Mouse (Mus musculus) limb, embryonic 15.5 days (tissue): ENCODE data around the gene Asb2. TPM values are rescaled to one million over a fixed set of nuclear protein-coding genes. Genes with fewer than 3 reads are reported as not detected.

Source experiments
- ATAC-seq: fragments of 200-750 bp; cut with Nextera tagmentation; 2 replicates; pipeline ENCODE4 v1.8.0; 2017; ENCODE audit warnings: low read depth, moderate TSS enrichment; ENCODE audit not compliant: insufficient number of reproducible peaks, low FRiP score, low TSS enrichment
- H3K27ac ChIP-seq: fragments of 300-500 bp; sonication (generic); 2 replicates; pipeline ENCODE4 v1.5.1; 2015; ENCODE audit warnings: moderate library complexity, mild to moderate bottlenecking, inconsistent platforms
- H3K27me3 ChIP-seq: fragments of 300-500 bp; sonication (generic); 2 replicates; pipeline ENCODE4 v1.6.1; 2015; ENCODE audit warnings: inconsistent platforms
- H3K36me3 ChIP-seq: fragments of 300-500 bp; sonication (generic); 2 replicates; pipeline ENCODE4 v1.6.1; 2015; ENCODE audit warnings: inconsistent platforms
- H3K4me1 ChIP-seq: fragments of 300-500 bp; sonication (generic); 2 replicates; pipeline ENCODE4 v1.6.1; 2015; ENCODE audit warnings: inconsistent platforms
- H3K4me2 ChIP-seq: fragments of 300-500 bp; sonication (generic); 2 replicates; pipeline ENCODE4 v1.6.1; 2015; ENCODE audit warnings: mild to moderate bottlenecking, inconsistent platforms
- H3K4me3 ChIP-seq: fragments of 300-500 bp; sonication (generic); 2 replicates; pipeline ENCODE4 v1.5.1; 2015; ENCODE audit warnings: mild to moderate bottlenecking, inconsistent platforms
- H3K9ac ChIP-seq: fragments of 300-500 bp; sonication (generic); 2 replicates; pipeline ENCODE4 v1.6.1; 2015; ENCODE audit warnings: inconsistent platforms
- H3K9me3 ChIP-seq: fragments of 300-500 bp; sonication (generic); 2 replicates; pipeline ENCODE4 v1.6.1; 2016; ENCODE audit warnings: inconsistent platforms
- WGBS: fragments of 180-500 bp; shearing (Covaris S2); methylation state at CpG from one replicate; pipeline ENCODE4 v1.1.7; 2015; 5-methylcytosine and 5-hydroxymethylcytosine counted together
- polyA plus RNA-seq: library from polyadenylated mRNA; unstranded; fragments of >200 nt; fragmentation: Nextera tagmentation; extraction: Ambion mirVana; gene quantifications from 2 replicates; pipeline ENCODE4 v1.2.1, GENCODE M21; 2015

Gene Asb2
- polyA plus RNA-seq, 1 experiment from 2014 or later, result 5.9 TPM

DNA sequence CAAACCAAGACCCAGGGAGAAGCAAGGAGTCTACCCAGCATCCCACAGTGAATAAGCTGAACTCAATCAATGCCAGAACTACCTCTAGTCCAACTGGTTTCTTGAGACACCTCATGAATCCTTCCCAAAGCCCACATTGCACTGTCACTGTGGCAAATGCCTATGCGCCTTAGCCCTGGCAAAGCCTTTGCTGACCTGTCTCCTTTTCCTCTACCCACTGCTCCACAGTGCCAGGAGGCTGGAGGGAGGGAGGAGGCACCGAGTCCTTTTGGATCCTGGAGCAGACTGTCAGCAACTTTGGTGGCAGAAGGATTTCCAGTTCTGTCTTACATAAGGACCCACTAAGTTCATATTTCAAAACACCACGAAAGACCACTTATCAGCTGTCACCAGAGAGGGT lies 72.4 kb downstream of the Asb2 start:
- no peak overlapping the region for H3K27ac ChIP-seq
- H3K9me3 ChIP-seq, result no peaks in the 10 kb centered on the region
- WGBS, result 82% methylated on average over 3 of the region's 3 CpGs
- no peak for ATAC-seq
- H3K36me3 ChIP-seq, result no peaks in the 10 kb centered on the region
- H3K4me3 ChIP-seq, result no peak overlapping the region
- no peak overlapping the region for H3K9ac ChIP-seq
- H3K27me3 ChIP-seq, result no peaks in the 10 kb centered on the region
- no peaks in the 10 kb centered on the region; the same call in 1 of the 2 replicates for H3K4me1 ChIP-seq
- H3K4me2 ChIP-seq, result no peak overlapping the region

- Histone ChIP-seq H3K36me3 (no peaks in the 10 kb centered on the region), H3K27ac (no peak overlapping the region), H3K4me1 (no peaks in the 10 kb centered on the region; the same call in 1 of the 2 replicates), H3K4me3 (no peak overlapping the region), H3K9me3 (no peaks in the 10 kb centered on the region), H3K9ac (no peak overlapping the region), H3K4me2 (no peak overlapping the region), H3K27me3 (no peaks in the 10 kb centered on the region)
- no peak for ATAC-seq
- WGBS, result 77% methylated on average over 6 of the region's 6 CpGs
Observed at GRCm38 (mm10) chr12:103282936-103283335, 72.9 kb downstream of the Asb2 start.

DNA sequence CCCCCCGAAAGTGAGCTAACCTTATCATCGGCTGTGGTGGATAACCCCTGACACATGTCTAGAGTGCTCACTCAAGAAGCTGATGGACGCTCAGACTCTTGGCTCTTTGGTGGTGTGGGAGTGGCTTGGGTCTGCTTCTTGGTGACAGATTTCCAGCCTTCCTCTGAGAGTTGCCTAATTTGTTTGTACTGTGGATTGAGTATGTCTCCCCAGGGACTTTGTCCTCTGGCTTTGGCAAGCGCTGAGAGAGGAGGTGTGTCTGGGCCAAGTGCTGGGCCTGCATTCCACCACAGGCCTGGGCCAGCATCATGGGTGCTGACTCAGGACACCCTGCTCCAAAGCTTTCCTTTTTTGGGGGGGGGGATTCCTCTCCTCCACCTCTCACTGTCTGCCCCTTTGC lies 73.9 kb downstream of the Asb2 start:
- Histone ChIP-seq H3K27me3 (no peaks in the 10 kb centered on the region), H3K9ac (no peak overlapping the region), H3K4me2 (no peak overlapping the region), H3K4me1 (no peaks in the 10 kb centered on the region; the same call in 1 of the 2 replicates), H3K9me3 (no peaks in the 10 kb centered on the region), H3K4me3 (no peak overlapping the region), H3K27ac (no peak overlapping the region), H3K36me3 (no peaks in the 10 kb centered on the region)
- WGBS, result 31% methylated on average over 4 of the region's 4 CpGs
- ATAC-seq, result no peak

DNA sequence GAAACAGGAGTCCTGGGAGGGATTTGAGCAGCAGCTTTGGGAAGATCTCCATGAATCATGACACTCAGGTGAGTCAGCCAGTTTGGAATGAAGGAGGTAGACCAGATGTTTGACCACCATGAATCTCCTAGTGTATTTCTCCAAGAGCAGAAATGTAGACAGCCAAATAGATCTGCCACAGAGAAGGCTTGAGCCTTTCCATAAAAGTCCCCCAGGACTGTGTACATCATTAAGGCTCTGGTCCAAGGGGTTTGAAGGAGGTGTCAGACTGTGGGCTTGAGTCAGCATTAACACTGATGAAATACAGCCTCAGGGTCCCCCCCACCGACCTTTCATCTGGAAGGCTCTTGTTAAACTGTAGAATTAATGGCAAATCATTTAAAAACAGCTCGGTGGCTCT lies 74.3 kb downstream of the Asb2 start:
- Histone ChIP-seq H3K36me3 (no peaks in the 10 kb centered on the region), H3K27ac (no peak overlapping the region), H3K9ac (no peak overlapping the region), H3K27me3 (no peaks in the 10 kb centered on the region), H3K4me2 (no peak overlapping the region), H3K4me1 (no peaks in the 10 kb centered on the region; the same call in 1 of the 2 replicates), H3K4me3 (no peak overlapping the region), H3K9me3 (no peaks in the 10 kb centered on the region)
- WGBS, result 24% methylated on average over 2 of the region's 2 CpGs
- no peak for ATAC-seq

DNA sequence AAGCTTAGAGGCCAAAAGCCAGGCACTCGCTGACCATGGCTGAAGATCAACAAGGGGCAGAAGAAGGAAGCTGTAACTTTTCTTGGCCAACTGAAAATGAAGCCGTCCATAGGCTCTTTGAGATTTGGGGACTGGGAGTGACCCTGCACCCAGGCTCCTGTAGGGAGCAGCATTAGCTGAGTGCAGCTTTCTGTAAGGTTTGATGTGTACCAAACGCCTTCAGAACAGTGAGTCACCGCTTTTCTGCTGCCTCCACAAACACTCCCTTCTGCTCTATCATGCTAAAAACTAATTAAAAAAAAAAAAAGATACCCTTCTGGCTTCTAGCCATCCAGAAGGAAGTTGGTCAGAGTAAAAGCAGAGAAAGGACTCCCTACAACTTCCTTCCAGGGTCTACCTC lies 79.4 kb downstream of the Asb2 start:
- Histone ChIP-seq H3K27ac (no peak overlapping the region), H3K9ac (no peak overlapping the region), H3K4me1 (no peaks in the 10 kb centered on the region), H3K27me3 (no peaks in the 10 kb centered on the region), H3K4me3 (no peak overlapping the region), H3K9me3 (no peaks in the 10 kb centered on the region), H3K36me3 (no peaks in the 10 kb centered on the region), H3K4me2 (no peak overlapping the region)
- ATAC-seq, result no peak
- 68% methylated on average over 4 of the region's 4 CpGs for WGBS

GRCm38 (mm10) chr12:103273732-103274131 lies 82.1 kb downstream of the Asb2 start:
- Histone ChIP-seq H3K27ac (no peak overlapping the region), H3K9me3 (no peaks in the 10 kb centered on the region), H3K27me3 (no peaks in the 10 kb centered on the region), H3K4me2 (no peak overlapping the region), H3K9ac (no peak overlapping the region), H3K4me3 (no peak overlapping the region), H3K4me1 (no peaks in the 10 kb centered on the region), H3K36me3 (no peaks in the 10 kb centered on the region)
- WGBS, result 84% methylated on average over 2 of the region's 2 CpGs
- no peak for ATAC-seq

DNA sequence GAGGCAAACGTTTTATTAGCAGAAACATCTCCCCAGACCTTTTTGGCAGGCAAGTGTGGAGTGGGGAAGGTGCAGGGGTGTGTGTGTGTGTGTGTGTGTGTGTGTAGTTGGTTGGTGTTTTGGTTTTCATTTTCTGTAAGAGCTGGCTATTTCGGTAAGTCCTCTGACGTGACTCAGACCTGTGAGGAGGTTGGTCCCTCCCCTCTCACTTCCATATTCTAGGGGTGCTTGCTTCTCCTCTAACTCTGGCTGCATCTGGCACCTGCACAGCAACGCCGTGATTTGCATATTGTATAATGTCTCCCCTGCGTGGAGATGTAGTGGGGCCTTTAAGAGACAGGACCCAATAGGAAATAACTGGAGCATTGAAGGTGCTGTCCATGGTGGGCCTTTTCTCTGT lies 82.8 kb downstream of the Asb2 start:
- no peaks in the 10 kb centered on the region for H3K9me3 ChIP-seq
- no peak for ATAC-seq
- H3K9ac ChIP-seq, result no peak overlapping the region
- H3K4me1 ChIP-seq, result no peaks in the 10 kb centered on the region
- WGBS, result 52% methylated on average over 6 of the region's 6 CpGs
- H3K4me3 ChIP-seq, result no peak overlapping the region
- H3K4me2 ChIP-seq, result no peak overlapping the region
- no peaks in the 10 kb centered on the region for H3K36me3 ChIP-seq
- no peaks in the 10 kb centered on the region for H3K27me3 ChIP-seq
- H3K27ac ChIP-seq, result no peak overlapping the region

DNA sequence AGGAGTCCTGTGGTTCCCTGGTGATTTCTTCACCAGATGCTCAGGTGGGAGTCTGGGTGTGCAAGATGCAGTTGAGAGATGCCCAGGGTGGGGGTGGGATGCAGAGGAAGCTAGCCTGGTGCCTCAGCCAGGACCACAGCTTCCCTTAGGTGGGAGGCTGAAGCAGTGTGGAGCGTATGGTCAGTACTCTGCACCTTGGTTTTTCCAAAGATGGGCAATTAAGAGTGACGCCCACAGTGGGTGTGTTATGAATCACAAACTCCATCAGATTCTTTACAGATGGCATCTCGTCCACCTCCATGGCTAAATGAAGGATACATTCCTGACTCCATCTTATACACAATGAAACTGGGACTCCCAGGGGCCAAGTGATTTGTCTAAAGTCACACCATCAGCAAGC lies 83.6 kb downstream of the Asb2 start:
- Histone ChIP-seq H3K9ac (no peak overlapping the region), H3K27me3 (no peaks in the 10 kb centered on the region), H3K4me3 (no peak overlapping the region), H3K36me3 (no peaks in the 10 kb centered on the region), H3K4me2 (no peak overlapping the region), H3K4me1 (no peaks in the 10 kb centered on the region), H3K9me3 (no peaks in the 10 kb centered on the region), H3K27ac (no peak overlapping the region)
- 85% methylated on average over 3 of the region's 3 CpGs for WGBS
- ATAC-seq, result no peak

Other genes starting within 250 kb of the Asb2 start
- 0.22 and 0.40 TPM in 2 replicates for gene Prima1, start 113.9 kb downstream of the Asb2 start, polyA plus RNA-seq
- not detected in 2 replicates for gene Fam181a, start 45.0 kb downstream of the Asb2 start, polyA plus RNA-seq
- 9.8 and 10.8 TPM in 2 replicates for gene Otub2, start 32.7 kb upstream of the Asb2 start, polyA plus RNA-seq
- 0.29 and 0.30 TPM in 2 replicates for gene 9330161L09Rik, start 51.8 kb upstream of the Asb2 start, polyA plus RNA-seq
- gene Ddx24, start 69.8 kb upstream of the Asb2 start, polyA plus RNA-seq, result 91.4 and 94.7 TPM in 2 replicates
- gene Ifi27, start 78.2 kb upstream of the Asb2 start, polyA plus RNA-seq, result 62.4 and 78.0 TPM in 2 replicates
- 11.1 and 14.3 TPM in 2 replicates for gene Ifi27l2a, start 87.7 kb upstream of the Asb2 start, polyA plus RNA-seq
- not detected in 2 replicates for gene Ifi27l2b, start 101.2 kb upstream of the Asb2 start, polyA plus RNA-seq
- gene Ppp4r4, start 176.3 kb upstream of the Asb2 start, polyA plus RNA-seq, result 0.36 and 0.67 TPM in 2 replicates